In genomic region chr5:92082821-92083401, GRCm38 (mm10) we compare ENCODE assay signal across 8 mouse cellular contexts. TPM values are rescaled to one million over a fixed set of nuclear protein-coding genes. Genes with fewer than 3 reads are reported as not detected.
DNase-seq lines count a peak whose midpoint lies in the region; ATAC-seq and TF ChIP-seq lines count a peak whose summit lies in the region.

No protein-coding gene starts in this region.

- H3K79me2 ChIP-seq in heart, adult 2 months (replicated peaks; ENCODE audit: control insufficient read depth, insufficient read depth, low read length) = peaks cover 9% of the 10 kb centered on the region

- H3K4me1 ChIP-seq in testis, adult 2 months (ENCODE audit: control insufficient read depth, insufficient read depth, low read length) = no peaks in the 10 kb centered on the region; the same call in 1 of the 2 replicates
- H3K4me1 ChIP-seq in heart, adult 2 months (ENCODE audit: control insufficient read depth, insufficient read depth, low read length) = peaks cover 10% of the 10 kb centered on the region
- peaks cover 64% of the 10 kb centered on the region for H3K4me1 ChIP-seq in liver, embryonic 13.5 days (replicated peaks)
- no peaks in the 10 kb centered on the region for H3K4me1 ChIP-seq in stomach, postnatal 0 days (replicated peaks; ENCODE audit: control insufficient read depth, insufficient read depth)

- H3K27ac ChIP-seq in testis, adult 2 months (ENCODE audit: control insufficient read depth, insufficient read depth, low read depth, low read length) = peak overlapping the region; percentile 97
- H3K27ac ChIP-seq in heart, adult 2 months = peak overlapping the region; percentile 87
- peak overlapping the region; percentile 92 for H3K27ac ChIP-seq in liver, embryonic 13.5 days
- H3K27ac ChIP-seq in stomach, postnatal 0 days (replicated peaks) = peak overlapping the region; percentile 99

- H3K4me2 ChIP-seq in liver, embryonic 13.5 days = peak overlapping the region; percentile 99
- peak overlapping the region; percentile 74 for H3K4me2 ChIP-seq in stomach, postnatal 0 days (replicated peaks; ENCODE audit: low read depth)

- under 1% methylated on average over 55 of the region's 55 CpGs for WGBS in heart, adult 2 months
- under 1% methylated on average over 55 of the region's 55 CpGs for WGBS in liver, embryonic 13.5 days (ENCODE audit: insufficient replicate concordance)
- under 1% methylated on average over 53 of the region's 55 CpGs for WGBS in stomach, postnatal 0 days

- no peak for TF ChIP-seq CTCF in testis, adult 2 months (IDR thresholded peaks at IDR 0.05; ENCODE audit: control insufficient read depth, insufficient read depth, insufficient replicate concordance, low read depth, low read length)
- no peak for TF ChIP-seq CTCF in heart, adult 2 months (IDR thresholded peaks at IDR 0.05)
- TF ChIP-seq CTCF in stomach, postnatal 0 days (IDR thresholded peaks at IDR 0.05; ENCODE audit: low read depth) = no peak; the same call in 1 of the 2 replicates

- peak overlapping the region; percentile 99 for H3K9ac ChIP-seq in heart, adult 2 months (ENCODE audit: low read depth, low read length)
- peak overlapping the region; percentile 95 for H3K9ac ChIP-seq in liver, embryonic 13.5 days
- H3K9ac ChIP-seq in stomach, postnatal 0 days (ENCODE audit: low read length) = peak overlapping the region; percentile 97

- no peak for TF ChIP-seq EP300 in heart, adult 2 months (IDR thresholded peaks at IDR 0.05; ENCODE audit: insufficient read depth, low read depth, low read length)
- no peak for TF ChIP-seq EP300 in stomach, postnatal 0 days (optimal IDR thresholded peaks at IDR 0.05)

- intact Hi-C loops in heart, adult 2 months (cut with DNase I) = loop anchor here (1.0 to 2.0 kb wide), 4 partner anchors 36 to 120 kb away; partner anchors contain the start of genes Cdkl2, Rchy1 and Uso1

- H3K36me3 ChIP-seq in testis, adult 2 months (ENCODE audit: control insufficient read depth, insufficient read depth, low read length) = no peaks in the 10 kb centered on the region
- H3K36me3 ChIP-seq in heart, adult 2 months (ENCODE audit: control insufficient read depth, insufficient read depth, low read length) = peaks cover 3% of the 10 kb centered on the region
- no peaks in the 10 kb centered on the region for H3K36me3 ChIP-seq in liver, embryonic 13.5 days
- no peaks in the 10 kb centered on the region for H3K36me3 ChIP-seq in stomach, postnatal 0 days (ENCODE audit: control insufficient read depth, insufficient read depth, low read length)

- no peak for TF ChIP-seq POLR2A in testis, adult 2 months (IDR thresholded peaks at IDR 0.05; ENCODE audit: control insufficient read depth, low read depth, low read length)
- TF ChIP-seq POLR2A in heart, adult 2 months (IDR thresholded peaks at IDR 0.05; ENCODE audit: insufficient read depth, low read depth, low read length) = no peak; the same call in 1 of the 2 replicates

- DNase-seq in testis, postnatal 14 days (ENCODE audit: low spot score) = no peak
- DNase-seq in embryo, embryonic 9.5 days (ENCODE audit: extremely low spot score) = peak; percentile 74
- DNase-seq in heart, adult 2 months = peak; percentile 81 to 82
- peak; percentile 33 to 49 for DNase-seq in kidney, adult 8-10 months
- DNase-seq in liver, embryonic 13.5 days = peak; percentile 48
- DNase-seq in naive thymus-derived CD4-positive, alpha-beta T cell, adult 2 months (ENCODE audit: low read depth) = peak; percentile 75
- DNase-seq in stomach, postnatal 0 days (ENCODE audit: low spot score) = peak; percentile 82

- no peaks in the 10 kb centered on the region for H3K9me3 ChIP-seq in liver, embryonic 13.5 days (replicated peaks)
- no peaks in the 10 kb centered on the region for H3K9me3 ChIP-seq in stomach, postnatal 0 days (ENCODE audit: control insufficient read depth, low read length)

- ATAC-seq in liver, embryonic 13.5 days (ENCODE audit: low read depth) = peak; percentile 49
- ATAC-seq in stomach, postnatal 0 days (ENCODE audit: low FRiP score, low TSS enrichment) = peak; percentile 34; the same call in 1 of the 2 replicates

- H3K27me3 ChIP-seq in testis, adult 2 months (ENCODE audit: control insufficient read depth, insufficient read depth, low read length) = no peaks in the 10 kb centered on the region
- no peaks in the 10 kb centered on the region for H3K27me3 ChIP-seq in heart, adult 2 months (ENCODE audit: control insufficient read depth, insufficient read depth, low read length)
- H3K27me3 ChIP-seq in liver, embryonic 13.5 days = no peaks in the 10 kb centered on the region
- no peaks in the 10 kb centered on the region for H3K27me3 ChIP-seq in stomach, postnatal 0 days (ENCODE audit: control insufficient read depth, insufficient read depth, low read length)

- H3K4me3 ChIP-seq in testis, adult 2 months (ENCODE audit: control insufficient read depth, low read depth, low read length) = peak overlapping the region; percentile 100
- H3K4me3 ChIP-seq in heart, adult 2 months = peak overlapping the region; percentile 99
- peak overlapping the region; percentile 95 for H3K4me3 ChIP-seq in liver, embryonic 13.5 days (replicated peaks)
- peak overlapping the region; percentile 96 for H3K4me3 ChIP-seq in stomach, postnatal 0 days (ENCODE audit: low read depth, low read length)

RNA-seq across cellular contexts. Expression of gene G3bp2, which starts 0.6 kb away (rescaled TPM):
- polyA plus RNA-seq in testis, adult 2 months (2012; rRNA removed) = 16.6 and 20.9 TPM in 2 replicates
- 10 to 100 TPM; 57.0 to 61.2 TPM for total RNA-seq in heart, adult 2 months (2021)
- 14.6 and 27.5 TPM in 2 replicates for polyA plus RNA-seq in heart, adult 2 months (2012; rRNA removed)
- polyA plus RNA-seq in liver, embryonic 13.5 days (2015; fragmentation: Nextera tagmentation; extraction: Ambion mirVana) = 79.7 and 93.4 TPM in 2 replicates
- 94.0 and 111 TPM in 2 replicates for polyA plus RNA-seq in stomach, postnatal 0 days (2015; fragmentation: Nextera tagmentation; extraction: Ambion mirVana)

RNA-seq across cellular contexts. Expression of gene Cdkl2, which starts 39.2 kb away (rescaled TPM):
- 25.3 and 28.8 TPM in 2 replicates for polyA plus RNA-seq in testis, adult 2 months (2012; rRNA removed)
- 1 to 10 TPM; 3.5 to 4.0 TPM for total RNA-seq in heart, adult 2 months (2021)
- polyA plus RNA-seq in heart, adult 2 months (2012; rRNA removed) = 1.1 and 1.8 TPM in 2 replicates
- polyA plus RNA-seq in liver, embryonic 13.5 days (2015; fragmentation: Nextera tagmentation; extraction: Ambion mirVana) = 0.17 and 0.21 TPM in 2 replicates
- polyA plus RNA-seq in stomach, postnatal 0 days (2015; fragmentation: Nextera tagmentation; extraction: Ambion mirVana) = 3.8 and 4.0 TPM in 2 replicates

RNA-seq across cellular contexts. Expression of gene Uso1, which starts 54.8 kb away (rescaled TPM):
- polyA plus RNA-seq in testis, adult 2 months (2012; rRNA removed) = 8.1 and 8.7 TPM in 2 replicates
- total RNA-seq in heart, adult 2 months (2021) = 10 to 100 TPM; 39.0 to 45.4 TPM
- polyA plus RNA-seq in heart, adult 2 months (2012; rRNA removed) = 12.3 and 23.8 TPM in 2 replicates
- polyA plus RNA-seq in liver, embryonic 13.5 days (2015; fragmentation: Nextera tagmentation; extraction: Ambion mirVana) = 23.9 and 28.3 TPM in 2 replicates
- 36.6 and 36.7 TPM in 2 replicates for polyA plus RNA-seq in stomach, postnatal 0 days (2015; fragmentation: Nextera tagmentation; extraction: Ambion mirVana)
